Mouse (Mus musculus) adipocyte (in vitro differentiated cells): Measurements from ENCODE around the gene Chd3.
"Not testable (repeated sequence)": the region's sequence is repeated elsewhere in the genome, so short reads cannot be mapped to it uniquely, and the experiment has no call there.

Experiments used
- DNase-seq: peaks from one replicate; pipeline ENCODE4 v3.0.0-alpha.2; 2016; ENCODE audit warnings: low spot score

Chd3 gene

GRCm38 (mm10) chr11:69323667-69324111, 45.5 kb downstream of the Chd3 start, which contains the start of the genes Cntrob and Trappc1:
TSS of gene Cntrob (minus strand) at chr11:69323775.
TSS of gene Trappc1 (plus strand) at chr11:69323980.
- DNase-seq = peak; percentile 98

GRCm38 (mm10) chr11:69322693-69323471, 46.3 kb downstream of the Chd3 start:
- DNase-seq = peak; percentile 23

- DNase-seq = no peak
These were observed 47.2 kb downstream of the Chd3 start for GRCm38 (mm10) chr11:69322010-69322409.

DNA sequence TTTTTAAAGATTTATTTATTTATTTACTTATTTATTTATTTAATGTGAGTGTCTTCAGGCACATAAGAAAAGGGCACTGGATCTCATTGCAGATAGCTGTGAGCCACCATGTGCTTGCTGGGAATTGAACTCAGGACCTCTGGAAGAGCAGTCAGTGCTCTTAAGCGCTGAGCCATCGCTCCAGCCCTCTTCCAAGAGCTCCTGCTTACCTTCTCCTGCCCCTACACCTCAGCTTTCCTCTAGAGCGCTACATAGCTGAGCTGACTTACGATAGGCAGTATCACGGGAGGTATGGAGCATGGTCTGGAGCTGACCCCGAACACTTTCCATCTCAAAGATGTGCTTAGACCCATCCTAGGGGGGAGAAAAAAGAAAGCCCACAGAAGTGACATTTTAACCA, 47.6 kb downstream of the Chd3 start:
- DNase-seq = no peak

GRCm38 (mm10) chr11:69318000-69318399, 51.2 kb downstream of the Chd3 start:
- DNase-seq = not testable (repeated sequence)

GRCm38 (mm10) chr11:69316361-69316760, 52.8 kb downstream of the Chd3 start:
- no peak for DNase-seq

DNA sequence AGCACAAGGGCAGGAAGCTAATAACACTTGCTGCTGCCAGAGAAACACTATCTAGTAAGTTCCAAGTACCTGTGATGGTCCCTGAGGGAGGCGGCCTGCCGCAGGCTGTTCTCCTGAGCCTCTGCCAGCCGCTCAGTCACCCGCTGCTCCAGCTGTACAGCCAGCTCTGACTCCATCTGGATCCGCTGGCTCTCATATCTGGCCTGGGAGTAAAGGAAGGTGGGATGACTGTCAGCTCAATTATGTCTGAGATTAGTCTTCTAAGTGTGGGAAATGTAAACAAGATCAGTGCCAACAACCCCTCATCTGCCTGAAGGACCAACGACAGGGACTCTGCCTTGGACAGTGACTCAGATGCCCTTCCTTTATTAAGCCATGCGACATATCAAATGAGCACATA, 57.9 kb downstream of the Chd3 start:
- no peak for DNase-seq

- DNase-seq = no peak
These were observed 63.2 kb downstream of the Chd3 start for GRCm38 (mm10) chr11:69306039-69306438.

DNA sequence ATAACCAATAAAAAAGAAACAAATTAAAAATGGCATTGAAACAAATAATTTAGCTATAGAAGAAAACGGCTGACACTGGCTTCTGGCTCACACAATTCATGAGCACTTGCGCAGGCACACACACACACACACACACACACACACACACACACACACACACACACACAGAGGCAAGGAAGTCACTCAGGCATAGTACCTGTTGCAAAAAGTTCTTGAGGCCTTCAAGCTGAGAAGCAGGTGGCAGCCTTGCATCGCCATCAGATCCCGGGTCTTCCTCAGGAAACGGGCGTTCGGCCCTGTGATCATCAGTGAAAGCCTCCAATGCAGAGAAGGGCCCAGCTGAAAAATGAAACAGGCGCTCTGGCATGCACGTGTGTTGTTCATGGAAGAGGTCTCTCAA, 63.9 kb downstream of the Chd3 start:
- no peak for DNase-seq

DNA sequence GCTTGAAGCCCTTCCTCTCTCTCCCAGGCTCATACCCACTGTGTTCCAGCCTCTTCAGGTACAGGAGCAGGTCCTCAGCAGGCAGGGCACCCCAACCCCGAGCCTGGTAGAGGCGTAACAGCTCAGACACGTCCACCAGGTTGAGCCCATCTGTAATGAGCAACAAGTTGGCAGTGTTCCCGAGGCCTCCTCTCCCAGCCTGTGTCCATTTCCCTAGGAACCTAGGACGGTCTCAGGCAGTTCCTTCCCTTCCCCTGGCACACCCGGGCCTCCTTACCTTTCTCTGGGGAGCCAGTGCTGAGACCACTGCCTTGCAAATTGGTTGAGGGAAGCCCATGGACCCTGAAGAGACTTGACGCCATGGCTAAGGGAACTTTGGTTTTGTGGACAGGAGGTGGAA, 66.4 kb downstream of the Chd3 start:
- DNase-seq = no peak

- DNase-seq = no peak
These were observed 71.0 kb downstream of the Chd3 start for GRCm38 (mm10) chr11:69298231-69298630.

DNA sequence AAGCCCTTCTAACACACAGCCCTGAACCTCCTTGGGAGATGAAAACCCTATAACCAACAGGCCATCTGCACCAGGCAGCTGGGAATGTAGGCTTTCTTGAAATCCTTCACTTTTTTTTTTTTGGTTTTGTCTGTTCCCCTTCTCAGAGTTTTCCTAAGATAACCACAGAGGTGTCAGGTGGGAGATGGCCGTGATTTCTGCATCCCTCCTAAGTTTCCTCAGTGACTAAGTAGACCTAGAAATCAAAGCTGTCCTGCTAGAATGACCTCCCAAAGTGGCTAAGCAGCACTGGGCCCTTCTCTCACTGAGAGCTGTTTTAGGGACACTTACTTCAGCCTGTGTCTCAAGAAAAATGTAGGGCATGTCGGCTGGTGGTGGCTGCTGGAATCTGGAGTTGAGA, 71.4 kb downstream of the Chd3 start:
- DNase-seq = no peak

GRCm38 (mm10) chr11:69295286-69295685, 73.9 kb downstream of the Chd3 start:
- no peak for DNase-seq
